Mouse (Mus musculus) heart, postnatal 0 days (tissue): ENCODE measurements around the gene Il1f6. TPM values are rescaled to one million over a fixed set of nuclear protein-coding genes. Genes with fewer than 3 reads are reported as not detected.

Experiments
- ATAC-seq: fragments of 200-750 bp; cut with Nextera tagmentation; 2 replicates; pipeline ENCODE4 v1.8.0; 2017; ENCODE audit warnings: low read depth, moderate number of reproducible peaks, moderate library complexity; ENCODE audit not compliant: insufficient read depth
- DNase-seq: peaks from one replicate; pipeline ENCODE4 v3.0.0-alpha.2; 2016; ENCODE audit warnings: low spot score
- H3K27ac ChIP-seq: fragments of 300-500 bp; sonication (generic); 2 replicates; pipeline ENCODE4 v1.5.1; 2014; ENCODE audit warnings: low read depth, mild to moderate bottlenecking
- H3K27me3 ChIP-seq: fragments of 300-500 bp; sonication (generic); 2 replicates; pipeline ENCODE4 v1.6.1; 2014; ENCODE audit warnings: low read length, mixed read lengths; ENCODE audit not compliant: control insufficient read depth, insufficient read depth
- H3K36me3 ChIP-seq: fragments of 300-500 bp; sonication (generic); replicated peaks from 2 replicates; pipeline ENCODE4 v1.6.1; 2014; ENCODE audit warnings: low read length, mixed read lengths; ENCODE audit not compliant: control insufficient read depth, insufficient read depth
- H3K4me1 ChIP-seq: fragments of 300-500 bp; sonication (generic); 2 replicates; pipeline ENCODE4 v1.6.1; 2014; ENCODE audit warnings: antibody characterized with exemption; ENCODE audit not compliant: control insufficient read depth, insufficient read depth
- H3K4me2 ChIP-seq: fragments of 300-500 bp; sonication (generic); 2 replicates; pipeline ENCODE4 v1.6.1; 2014; ENCODE audit warnings: low read depth, mild to moderate bottlenecking, low read length, moderate library complexity
- H3K4me3 ChIP-seq: fragments of 300-500 bp; sonication (generic); 2 replicates; pipeline ENCODE4 v1.5.1; 2014; ENCODE audit warnings: low read depth, low read length
- H3K9ac ChIP-seq: fragments of 300-500 bp; sonication (generic); replicated peaks from 2 replicates; pipeline ENCODE4 v1.6.1; 2014; ENCODE audit warnings: low read depth, low read length, mixed read lengths
- H3K9me3 ChIP-seq: fragments of 300-500 bp; sonication (generic); replicated peaks from 2 replicates; pipeline ENCODE4 v1.6.1; 2016; ENCODE audit warnings: low read length; ENCODE audit not compliant: control insufficient read depth
- CTCF ChIP-seq: IDR thresholded peaks from 2 replicates; pipeline ENCODE4 v1.5.1; 2016; ENCODE audit warnings: antibody characterized with exemption, control low read depth, low read depth
- EP300 ChIP-seq: IDR thresholded peaks from 2 replicates; pipeline ENCODE4 v1.6.1; 2016; ENCODE audit warnings: antibody characterized with exemption, low read depth
- WGBS: fragments of 180-500 bp; shearing (Covaris S2); extraction: QIAGEN DNeasy Blood & Tissue Kit; methylation state at CpG from one replicate; pipeline ENCODE4 v1.1.7; 2014; 5-methylcytosine and 5-hydroxymethylcytosine counted together
- polyA plus RNA-seq: library from polyadenylated mRNA; unstranded; fragments of >200 nt; fragmentation: Nextera tagmentation; extraction: Ambion mirVana; gene quantifications from 2 replicates; pipeline ENCODE4 v1.2.1, GENCODE M21; 2015
- total RNA-seq: library from RNA; depleted of rRNA; stranded (reverse); fragments of >200 nt; gene quantifications from 2 replicates; pipeline ENCODE4 v1.2.3, GENCODE M21; 2014; ENCODE audit warnings: low replicate concordance; rRNA removed

The Il1f6 gene
- total and polyA plus RNA-seq, 2 experiments from 2014 or later: not detected

- no peak overlapping the region for H3K4me2 ChIP-seq
- no peaks in the 10 kb centered on the region for H3K27me3 ChIP-seq
- no peaks in the 10 kb centered on the region for H3K36me3 ChIP-seq
- no peaks in the 10 kb centered on the region for H3K9me3 ChIP-seq
- no peak for ATAC-seq
- no peak overlapping the region for H3K4me3 ChIP-seq
- no peak overlapping the region for H3K27ac ChIP-seq
- H3K4me1 ChIP-seq: no peaks in the 10 kb centered on the region
- H3K9ac ChIP-seq: no peak overlapping the region
- no peak for DNase-seq
- 48% methylated on average over 1 of the region's 1 CpGs for WGBS
- TF ChIP-seq CTCF: no peak; the same call in 1 of the 2 replicates
- TF ChIP-seq EP300: no peak
Measured at GRCm38 (mm10) chr2:24188189-24188588, 27.0 kb upstream of the Il1f6 start.

- H3K27ac ChIP-seq: no peak overlapping the region
- no peak overlapping the region for H3K9ac ChIP-seq
- TF ChIP-seq EP300 (no peak), CTCF (no peak)
- H3K9me3 ChIP-seq: no peaks in the 10 kb centered on the region; the same call in 1 of the 2 replicates
- DNase-seq: no peak
- H3K27me3 ChIP-seq: no peaks in the 10 kb centered on the region
- no peak for ATAC-seq
- no peaks in the 10 kb centered on the region for H3K4me1 ChIP-seq
- no peak overlapping the region for H3K4me2 ChIP-seq
- no peak overlapping the region for H3K4me3 ChIP-seq
- WGBS: 50% methylated on average over 2 of the region's 2 CpGs
- H3K36me3 ChIP-seq: no peaks in the 10 kb centered on the region
Measured at GRCm38 (mm10) chr2:24227191-24227590, 12.0 kb downstream of the Il1f6 start.

- no peak for DNase-seq
- TF ChIP-seq EP300: no peak
- TF ChIP-seq CTCF: no peak
- Histone ChIP-seq H3K36me3 (no peaks in the 10 kb centered on the region), H3K27me3 (no peaks in the 10 kb centered on the region), H3K4me2 (no peak overlapping the region), H3K4me3 (no peak overlapping the region), H3K9ac (no peak overlapping the region), H3K27ac (no peak overlapping the region), H3K4me1 (no peaks in the 10 kb centered on the region), H3K9me3 (no peaks in the 10 kb centered on the region)
- 75% methylated on average over 1 of the region's 1 CpGs for WGBS
- ATAC-seq: no peak
Measured at GRCm38 (mm10) chr2:24267503-24267902, 52.3 kb downstream of the Il1f6 start.

GRCm38 (mm10) chr2:24273619-24274018 lies 58.4 kb downstream of the Il1f6 start:
- Histone ChIP-seq H3K36me3 (no peaks in the 10 kb centered on the region), H3K4me1 (no peaks in the 10 kb centered on the region), H3K27me3 (no peaks in the 10 kb centered on the region), H3K4me3 (no peak overlapping the region), H3K9ac (no peak overlapping the region), H3K27ac (no peak overlapping the region), H3K4me2 (no peak overlapping the region), H3K9me3 (no peaks in the 10 kb centered on the region)
- TF ChIP-seq EP300: no peak
- no peak for TF ChIP-seq CTCF
- ATAC-seq: no peak
- WGBS: 79% methylated on average over 2 of the region's 2 CpGs
- no peak for DNase-seq

- H3K27ac ChIP-seq: no peak overlapping the region
- H3K4me1 ChIP-seq: no peaks in the 10 kb centered on the region
- H3K27me3 ChIP-seq: no peaks in the 10 kb centered on the region
- no peak overlapping the region for H3K9ac ChIP-seq
- H3K36me3 ChIP-seq: no peaks in the 10 kb centered on the region
- H3K4me3 ChIP-seq: no peak overlapping the region
- no peak overlapping the region for H3K4me2 ChIP-seq
- no peak for DNase-seq
- no peak for ATAC-seq
- WGBS: 38% methylated on average over 1 of the region's 1 CpGs
- H3K9me3 ChIP-seq: no peaks in the 10 kb centered on the region
- TF ChIP-seq CTCF (no peak), EP300 (no peak)
Measured at GRCm38 (mm10) chr2:24275146-24275545, 59.9 kb downstream of the Il1f6 start.

Other genes with a start within 250 kb of the Il1f6 start
- 2.2 and 7.1 TPM in 2 replicates for gene Hnmt, start 166.0 kb upstream of the Il1f6 start, total RNA-seq
- 8.2 and 9.9 TPM in 2 replicates for gene Hnmt, start 166.0 kb upstream of the Il1f6 start, polyA plus RNA-seq
- not detected in 2 replicates for gene Tbpl2, start 118.8 kb upstream of the Il1f6 start, total RNA-seq
- not detected in 2 replicates for gene Tbpl2, start 118.8 kb upstream of the Il1f6 start, polyA plus RNA-seq
- gene Il1f8, start 62.3 kb upstream of the Il1f6 start, total RNA-seq: not detected in 2 replicates
- not detected in 2 replicates for gene Il1f8, start 62.3 kb upstream of the Il1f6 start, polyA plus RNA-seq
- gene Il1f9, start 28.9 kb upstream of the Il1f6 start, total RNA-seq: not detected in 2 replicates
- gene Il1f9, start 28.9 kb upstream of the Il1f6 start, polyA plus RNA-seq: 0.10 TPM in 1 of 2 replicates, not detected in the other
- gene Il1f5, start 61.5 kb downstream of the Il1f6 start, total RNA-seq: not detected in 2 replicates
- not detected in 2 replicates for gene Il1f5, start 61.5 kb downstream of the Il1f6 start, polyA plus RNA-seq
- gene Il1f10, start 75.8 kb downstream of the Il1f6 start, total RNA-seq: not detected in 2 replicates
- not detected in 2 replicates for gene Il1f10, start 75.8 kb downstream of the Il1f6 start, polyA plus RNA-seq
- 0.08 and 0.46 TPM in 2 replicates for gene Il1rn, start 121.4 kb downstream of the Il1f6 start, total RNA-seq
- 0.19 and 0.51 TPM in 2 replicates for gene Il1rn, start 121.4 kb downstream of the Il1f6 start, polyA plus RNA-seq
- gene Psd4, start 152.2 kb downstream of the Il1f6 start, total RNA-seq: 0.99 and 1.2 TPM in 2 replicates
- gene Psd4, start 152.2 kb downstream of the Il1f6 start, polyA plus RNA-seq: 0.68 and 0.77 TPM in 2 replicates